Mouse (Mus musculus): ENCODE measurements around the gene Desi1. TPM values are rescaled to one million over a fixed set of nuclear protein-coding genes. Genes with fewer than 3 reads are reported as not detected.

Gene Desi1
- 53.7 and 65.5 TPM in 2 replicates for polyA plus RNA-seq (2012)

DNA sequence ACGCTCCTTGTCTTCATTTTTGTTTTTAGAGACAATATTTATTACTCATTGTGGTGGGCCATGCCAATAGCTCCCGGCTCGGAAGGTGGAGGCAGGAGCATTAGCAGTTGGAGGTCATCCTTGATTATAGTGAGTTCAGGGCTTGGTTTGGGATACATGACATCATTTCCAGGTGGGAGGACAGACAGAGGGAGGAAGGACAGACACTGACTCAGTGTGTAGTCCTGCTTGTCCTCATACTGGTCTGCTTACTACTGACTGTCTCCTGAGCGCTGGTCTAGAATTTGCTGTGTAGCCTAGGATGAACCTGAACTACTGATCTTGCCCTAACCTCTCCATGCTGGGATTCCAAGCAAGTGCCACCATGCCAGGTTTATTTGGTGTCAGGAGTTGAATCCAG, at the start of gene Desi1:
TSS of gene Desi1 (minus strand) at position 101 of the 400 bp plus-strand sequence.

DNA sequence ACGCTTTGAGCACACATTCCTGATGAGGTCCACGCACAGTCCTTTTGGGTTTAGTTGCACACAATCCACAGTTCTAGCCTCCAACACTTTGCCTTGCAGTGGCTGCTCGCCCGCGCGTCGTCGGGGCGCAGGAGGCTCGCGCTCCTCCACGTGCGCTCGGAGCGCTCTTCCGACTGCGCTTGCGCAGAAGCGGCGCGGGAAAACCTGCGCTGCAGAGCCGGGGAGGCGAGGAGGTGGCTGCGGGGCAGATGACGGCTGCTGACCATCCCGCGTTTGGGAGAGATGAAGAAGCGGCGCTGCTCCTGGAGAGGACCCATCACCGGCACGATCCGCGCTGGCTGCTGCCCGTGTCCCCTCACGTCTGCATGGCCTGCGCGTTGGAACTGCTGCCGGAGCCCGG, 36.2 kb upstream of the Desi1 start, which contains the start of gene Mei1:
TSS of gene Mei1 (plus strand) at position 99 of the 400 bp plus-strand sequence.

DNA sequence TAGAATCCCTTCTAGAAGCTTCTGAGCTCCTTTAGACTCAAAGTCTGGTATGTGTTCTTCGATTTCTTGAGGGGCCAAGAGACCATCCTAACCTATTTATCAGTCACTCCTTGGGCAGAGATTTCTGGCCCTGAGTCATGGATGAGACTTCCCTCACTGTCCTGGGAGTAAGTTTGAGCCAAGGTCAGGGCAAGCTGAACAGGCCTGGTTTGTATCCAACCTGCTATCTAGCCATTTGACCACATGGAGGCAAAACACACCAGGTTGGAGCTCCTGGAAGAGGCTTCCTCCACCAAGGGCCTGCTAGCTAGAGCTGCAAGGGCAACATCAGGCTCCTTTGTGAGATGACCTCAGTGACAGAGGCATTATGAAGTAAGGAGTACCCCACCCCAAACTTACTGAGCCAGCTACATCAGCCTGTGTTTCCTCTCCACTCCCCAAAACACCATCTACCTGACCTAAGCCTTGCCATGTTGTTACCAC, 25.1 kb upstream of the Desi1 start, which contains the start of gene 4930407I10Rik:
TSS of gene 4930407I10Rik (plus strand) at position 433 of the 483 bp plus-strand sequence.

DNA sequence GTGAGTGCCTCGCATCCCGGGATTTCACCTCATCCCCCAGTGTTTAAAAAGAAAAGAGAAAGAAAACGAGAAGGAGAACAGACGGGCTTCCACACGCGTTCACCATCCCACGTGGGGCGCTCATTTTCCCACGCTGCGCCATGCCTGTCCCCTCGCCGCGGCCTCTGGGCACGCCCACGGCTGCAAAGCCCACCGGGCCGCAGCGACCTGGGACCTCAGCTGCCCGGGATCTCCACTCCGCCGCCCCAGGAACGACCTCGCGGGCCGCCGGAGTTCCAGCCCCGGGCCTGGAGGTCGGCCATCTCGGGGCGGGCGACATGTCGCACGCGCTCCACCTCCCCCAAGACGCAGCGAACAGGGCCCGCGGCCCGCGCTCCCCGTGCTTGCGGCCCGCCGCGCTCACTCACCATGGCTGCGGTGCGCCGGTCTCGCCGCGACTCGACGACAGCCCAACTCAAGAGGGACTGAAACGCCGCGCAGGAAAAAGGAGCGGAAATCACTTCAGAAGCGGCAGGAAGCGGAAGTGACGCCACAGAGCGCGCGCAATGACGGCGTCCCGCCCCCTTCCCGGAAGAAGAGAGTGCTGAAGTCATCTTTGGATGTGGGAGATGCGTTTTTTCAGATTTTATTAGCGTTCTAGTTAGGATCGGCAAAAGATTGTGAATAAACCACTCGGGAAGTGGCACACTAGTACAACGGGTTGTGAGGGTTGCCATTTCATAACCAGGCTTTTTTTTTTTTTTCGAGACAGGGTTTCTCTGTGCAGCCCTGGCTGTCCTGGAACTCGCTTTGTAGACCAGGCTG, 13.6 kb upstream of the Desi1 start, which contains the start of gene Snu13:
TSS of gene Snu13 (minus strand) at position 519 of the 804 bp plus-strand sequence.

DNA sequence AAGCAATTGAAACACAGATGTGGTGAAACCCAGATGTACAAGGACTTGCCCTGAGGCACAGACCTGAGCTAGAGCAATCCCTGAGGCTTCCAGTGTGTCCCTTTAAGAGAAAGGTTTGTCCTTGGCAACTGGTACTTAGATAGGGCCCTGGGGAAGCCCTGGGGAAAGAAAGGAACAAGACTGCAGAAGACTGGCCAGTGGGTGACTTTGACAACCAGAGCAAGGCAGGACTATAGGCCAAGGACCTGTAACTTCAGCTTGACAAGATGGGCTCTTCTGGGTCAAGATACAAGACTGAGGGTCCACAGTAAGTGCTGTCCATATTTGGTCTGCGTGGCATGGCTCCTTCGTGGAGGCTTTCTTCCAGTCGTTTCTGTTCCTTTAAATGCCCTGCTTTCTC, 46.0 kb downstream of the Desi1 start, which contains the start of gene Xrcc6:
TSS of gene Xrcc6 (plus strand) at position 190 of the 400 bp plus-strand sequence.

DNA sequence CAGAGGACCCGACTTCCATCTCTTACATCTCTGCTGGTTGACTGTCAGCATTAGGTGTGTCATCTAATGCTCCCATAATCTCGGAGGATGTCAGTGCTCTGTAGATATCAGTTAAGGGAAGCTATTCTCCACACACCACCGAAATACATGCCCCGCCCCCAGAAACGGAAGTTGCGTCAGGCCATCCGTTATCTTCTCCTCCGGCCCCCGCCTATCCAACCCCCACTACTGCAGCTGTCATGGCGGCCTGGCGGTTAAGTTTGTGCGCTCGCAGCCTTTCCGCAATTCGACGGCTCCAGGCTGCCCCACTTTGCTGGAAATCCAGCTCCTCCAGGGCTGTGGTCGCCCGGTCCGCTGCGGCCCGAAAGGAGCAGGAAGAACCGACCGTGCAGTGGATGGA, 53.3 kb downstream of the Desi1 start, which contains the start of gene 1700029P11Rik:
TSS of gene 1700029P11Rik (plus strand) at position 220 of the 400 bp plus-strand sequence.

DNA sequence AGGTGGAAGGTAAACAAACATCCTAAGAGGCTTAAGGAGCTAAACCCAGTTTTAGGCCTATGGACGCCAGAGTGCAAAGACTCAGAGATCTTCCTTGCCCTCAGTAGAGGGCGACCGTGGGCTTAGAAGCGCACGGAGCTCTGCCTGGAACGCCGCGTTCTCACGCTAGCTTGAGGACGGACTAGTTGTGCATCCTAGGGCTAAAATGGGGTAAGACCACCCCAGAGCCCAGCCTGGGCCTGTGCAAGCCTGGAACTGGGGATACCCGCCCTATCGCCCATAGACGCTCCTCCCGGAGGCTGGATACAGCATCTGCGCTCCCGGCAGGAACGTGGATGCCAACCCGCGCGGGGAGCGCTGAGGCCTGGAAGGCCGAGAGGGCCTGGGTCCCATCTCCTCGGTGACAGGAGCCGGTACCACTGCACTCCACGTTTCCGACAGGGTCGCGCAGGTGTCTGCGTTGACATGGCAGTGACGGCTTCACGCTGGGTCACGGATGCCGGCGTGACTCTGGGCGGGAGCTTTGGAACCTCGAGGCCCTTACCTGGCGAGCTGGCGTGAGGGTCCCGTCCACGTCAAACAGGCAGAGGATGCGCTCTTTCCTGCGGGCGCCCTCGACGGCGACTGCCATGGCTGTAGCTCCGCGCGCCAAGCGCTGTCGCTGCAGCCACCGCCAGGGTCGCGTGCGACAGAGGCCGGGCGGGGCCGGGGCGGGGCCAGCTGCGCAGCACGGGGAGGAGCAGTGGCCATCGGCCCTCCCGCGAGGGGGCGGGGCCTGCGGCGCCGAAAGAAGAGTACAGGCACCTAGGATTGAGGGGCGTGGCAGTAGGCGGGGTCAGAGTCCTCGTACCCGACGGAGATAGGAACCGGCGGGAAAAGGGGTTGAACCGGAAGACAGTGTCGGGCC, 73.2 kb downstream of the Desi1 start, which contains the start of gene Pmm1:
TSS of gene Pmm1 (minus strand) at position 760 of the 907 bp plus-strand sequence.

Other genes starting within 250 kb of the Desi1 start
- gene Tef, start 231.4 kb downstream of the Desi1 start, polyA plus RNA-seq (2012): 47.1 and 54.1 TPM in 2 replicates
- 131 and 165 TPM in 2 replicates for gene Tob2, start 175.1 kb downstream of the Desi1 start, polyA plus RNA-seq (2012)
- gene Phf5a, start 162.0 kb downstream of the Desi1 start, polyA plus RNA-seq (2012): 5.8 and 10.2 TPM in 2 replicates
- 126 and 127 TPM in 2 replicates for gene Aco2, start 161.6 kb downstream of the Desi1 start, polyA plus RNA-seq (2012)
- 78.0 and 82.2 TPM in 2 replicates for gene Polr3h, start 107.6 kb downstream of the Desi1 start, polyA plus RNA-seq (2012)
- 0.02 and 0.14 TPM in 2 replicates for gene Csdc2, start 97.1 kb downstream of the Desi1 start, polyA plus RNA-seq (2012)
- gene Pmm1, start 72.9 kb downstream of the Desi1 start, polyA plus RNA-seq (2012): 82.2 and 88.9 TPM in 2 replicates
- 0.17 TPM in 1 of 2 replicates, not detected in the other for gene 1700029P11Rik, start 53.3 kb downstream of the Desi1 start, polyA plus RNA-seq (2012)
- 12.5 and 15.6 TPM in 2 replicates for gene Xrcc6, start 46.0 kb downstream of the Desi1 start, polyA plus RNA-seq (2012)
- 161 and 168 TPM in 2 replicates for gene Snu13, start 13.7 kb upstream of the Desi1 start, polyA plus RNA-seq (2012)
- gene 4930407I10Rik, start 25.3 kb upstream of the Desi1 start, polyA plus RNA-seq (2012): not detected in 2 replicates
- gene Mei1, start 36.1 kb upstream of the Desi1 start, polyA plus RNA-seq (2012): not detected in 2 replicates
- gene Ccdc134, start 94.1 kb upstream of the Desi1 start, polyA plus RNA-seq (2012): 13.8 and 14.7 TPM in 2 replicates
- 297 and 300 TPM in 2 replicates for gene Srebf2, start 113.3 kb upstream of the Desi1 start, polyA plus RNA-seq (2012)
- gene Shisa8, start 179.0 kb upstream of the Desi1 start, polyA plus RNA-seq (2012): 4.9 and 16.3 TPM in 2 replicates
- gene Tnfrsf13c, start 190.5 kb upstream of the Desi1 start, polyA plus RNA-seq (2012): 10.6 and 13.7 TPM in 2 replicates
- 93.2 and 113 TPM in 2 replicates for gene Cenpm, start 210.9 kb upstream of the Desi1 start, polyA plus RNA-seq (2012)
- gene 1500009C09Rik, start 218.5 kb upstream of the Desi1 start, polyA plus RNA-seq (2012): not detected in 2 replicates
- 0.25 and 0.28 TPM in 2 replicates for gene Sept3, start 241.0 kb upstream of the Desi1 start, polyA plus RNA-seq (2012)

Data from megakaryocyte-erythroid progenitor cell, adult 5 weeks (primary cell).